Mouse (Mus musculus) liver (tissue): Measurements from ENCODE around the gene Tsacc.
A peak's percentile ranks its signal among the peaks of the same experiment; 100 is the strongest.

Source experiments
- DNase-seq: peaks from one replicate; pipeline ENCODE4 v3.0.0-alpha.2; 2020; ENCODE audit warnings: mixed read lengths

The Tsacc gene

GRCm38 (mm10) chr3:88237556-88238194 is 59.1 kb downstream of the Tsacc start:
- peak; percentile 39 for DNase-seq

- DNase-seq = no peak
Measured at GRCm38 (mm10) chr3:88237161-88237555, 59.6 kb downstream of the Tsacc start.

- DNase-seq = no peak
Measured at GRCm38 (mm10) chr3:88235616-88236015, 61.2 kb downstream of the Tsacc start.

- no peak for DNase-seq
Measured at GRCm38 (mm10) chr3:88235216-88235615, 61.6 kb downstream of the Tsacc start.

- DNase-seq = no peak
Measured at GRCm38 (mm10) chr3:88234041-88234440, 62.8 kb downstream of the Tsacc start.

GRCm38 (mm10) chr3:88232851-88233649 is 63.7 kb downstream of the Tsacc start:
- DNase-seq = no peak
